Mouse (Mus musculus): Measurements from ENCODE around the gene Zdhhc3. TPM values are rescaled to one million over a fixed set of nuclear protein-coding genes. Genes with fewer than 3 reads are reported as not detected.
A peak's percentile ranks its signal among the peaks of the same experiment; 100 is the strongest.

Zdhhc3 gene
- polyA plus RNA-seq, 1 experiment from 2014 or later: 72.8 TPM

DNA sequence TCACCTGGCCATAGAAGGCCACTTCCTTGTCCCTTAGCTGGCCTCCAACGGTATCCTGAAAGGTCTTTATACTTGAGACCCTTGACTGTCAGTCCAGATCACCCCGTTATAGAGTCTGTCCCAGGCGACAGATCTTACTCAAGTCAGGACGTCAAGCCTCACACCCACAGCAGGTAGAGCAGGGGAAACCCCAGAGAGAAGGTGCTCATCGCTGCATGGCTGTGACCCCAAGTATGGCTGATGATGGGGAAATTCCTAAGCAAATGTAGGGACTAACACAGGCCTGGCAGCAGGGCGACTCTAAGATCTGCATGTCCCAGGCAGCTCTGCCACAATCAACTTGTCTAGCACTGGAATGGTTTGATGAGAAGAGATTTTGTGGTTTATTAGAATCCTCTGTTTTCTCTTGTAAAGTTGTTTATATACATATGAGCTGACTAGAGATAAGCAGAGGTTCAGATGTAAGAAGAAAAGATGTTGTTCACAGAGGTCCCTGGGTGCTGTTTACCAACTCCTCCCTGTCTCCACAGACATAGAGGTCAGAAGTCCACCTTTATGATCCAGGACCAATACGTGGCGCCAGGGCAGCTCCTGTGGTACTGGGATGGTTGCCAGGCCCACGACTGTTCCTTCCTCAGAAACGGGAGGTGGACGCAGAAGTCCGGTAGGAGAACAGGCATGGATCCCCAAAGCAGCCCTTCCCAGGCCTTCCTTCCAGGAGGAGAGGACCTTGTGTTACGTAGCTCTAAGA lies 81.3 kb downstream of the Zdhhc3 start:
- Histone ChIP-seq H3K36me3 (no peaks in the 10 kb centered on the region), H3K27ac (no peak overlapping the region), H3K4me3 (no peak overlapping the region), H3K27me3 (ENCODE audit: low read depth, poor library complexity, severe bottlenecking) (no peaks in the 10 kb centered on the region), H3K9me3 (replicated peaks) (no peaks in the 10 kb centered on the region), H3K4me1 (peaks cover 4% of the 10 kb centered on the region; the same call in 1 of the 2 replicates)
- WGBS: 85% methylated on average over 13 of the region's 13 CpGs
- no peak for DNase-seq (ENCODE audit: low spot score)

DNA sequence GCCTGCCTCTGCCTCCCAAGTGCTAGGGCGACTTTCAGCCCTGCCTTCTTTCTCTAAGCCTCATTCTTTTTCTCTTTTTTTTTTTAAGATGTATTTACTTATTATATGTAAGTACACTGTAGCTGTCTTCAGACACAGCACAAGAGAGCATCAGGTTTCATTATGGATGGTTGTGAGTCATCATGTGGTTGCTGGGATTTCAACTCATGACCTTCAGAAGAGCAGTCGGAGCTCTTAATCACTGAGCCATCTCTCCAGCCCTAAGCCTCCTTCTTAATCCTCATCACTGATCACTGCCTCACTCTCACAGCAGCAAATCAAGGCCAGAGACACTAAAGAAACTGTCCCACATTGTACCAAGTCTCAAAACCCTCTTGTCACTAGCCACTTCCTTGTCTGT lies 88.8 kb downstream of the Zdhhc3 start:
- H3K27me3 ChIP-seq (ENCODE audit: low read depth, poor library complexity, severe bottlenecking): no peaks in the 10 kb centered on the region
- H3K9me3 ChIP-seq (replicated peaks): no peaks in the 10 kb centered on the region
- no peak for DNase-seq (ENCODE audit: low spot score)
- WGBS: 87% methylated on average over 2 of the region's 2 CpGs
- H3K4me1 ChIP-seq: peaks cover 13% of the 10 kb centered on the region
- H3K36me3 ChIP-seq: no peaks in the 10 kb centered on the region
- H3K27ac ChIP-seq: no peak overlapping the region
- H3K4me3 ChIP-seq: no peak overlapping the region

DNA sequence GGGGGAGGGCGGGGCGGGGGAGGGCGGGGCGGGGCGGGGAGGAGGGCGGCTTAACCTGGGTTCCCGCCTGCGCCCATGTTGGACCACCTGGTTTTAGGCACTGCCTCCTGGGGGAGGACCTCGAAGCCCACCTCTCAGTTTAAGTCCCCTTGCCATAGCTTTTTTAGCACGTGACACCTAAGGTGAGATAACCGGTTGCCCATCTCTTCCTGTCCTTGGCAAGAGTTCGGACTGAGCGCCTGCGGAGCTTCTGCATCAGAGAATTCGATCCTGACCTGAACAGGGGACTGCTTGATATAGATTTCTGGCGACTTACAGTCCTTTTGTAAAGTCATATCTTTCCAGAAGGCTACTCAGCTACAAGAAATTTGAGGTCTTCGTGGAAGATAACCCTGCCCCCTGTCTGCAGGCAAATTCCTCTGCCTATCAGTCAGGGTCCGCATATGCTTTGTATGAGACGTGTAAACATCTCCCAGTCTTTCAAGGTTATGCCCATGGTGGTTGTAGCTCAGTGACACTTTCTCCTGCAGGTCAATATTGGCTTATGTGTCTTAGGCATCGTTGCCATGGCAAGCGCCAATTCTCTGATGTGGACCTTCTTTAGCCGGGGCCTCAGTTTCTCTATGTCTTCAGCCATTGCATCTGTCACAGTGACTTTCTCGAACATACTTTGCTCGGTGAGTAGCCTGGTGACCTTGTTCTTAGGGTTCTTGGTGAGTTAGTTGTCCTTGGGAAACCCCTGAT lies 91.2 kb downstream of the Zdhhc3 start:
- Histone ChIP-seq H3K36me3 (peaks cover 21% of the 10 kb centered on the region), H3K4me1 (peaks cover 13% of the 10 kb centered on the region), H3K9me3 (replicated peaks) (no peaks in the 10 kb centered on the region), H3K27me3 (ENCODE audit: low read depth, poor library complexity, severe bottlenecking) (no peaks in the 10 kb centered on the region), H3K27ac (peak overlapping the region; percentile 92), H3K4me3 (peak overlapping the region; percentile 68)
- WGBS: 45% methylated on average over 17 of the region's 24 CpGs
- no peak for DNase-seq (ENCODE audit: low spot score)

DNA sequence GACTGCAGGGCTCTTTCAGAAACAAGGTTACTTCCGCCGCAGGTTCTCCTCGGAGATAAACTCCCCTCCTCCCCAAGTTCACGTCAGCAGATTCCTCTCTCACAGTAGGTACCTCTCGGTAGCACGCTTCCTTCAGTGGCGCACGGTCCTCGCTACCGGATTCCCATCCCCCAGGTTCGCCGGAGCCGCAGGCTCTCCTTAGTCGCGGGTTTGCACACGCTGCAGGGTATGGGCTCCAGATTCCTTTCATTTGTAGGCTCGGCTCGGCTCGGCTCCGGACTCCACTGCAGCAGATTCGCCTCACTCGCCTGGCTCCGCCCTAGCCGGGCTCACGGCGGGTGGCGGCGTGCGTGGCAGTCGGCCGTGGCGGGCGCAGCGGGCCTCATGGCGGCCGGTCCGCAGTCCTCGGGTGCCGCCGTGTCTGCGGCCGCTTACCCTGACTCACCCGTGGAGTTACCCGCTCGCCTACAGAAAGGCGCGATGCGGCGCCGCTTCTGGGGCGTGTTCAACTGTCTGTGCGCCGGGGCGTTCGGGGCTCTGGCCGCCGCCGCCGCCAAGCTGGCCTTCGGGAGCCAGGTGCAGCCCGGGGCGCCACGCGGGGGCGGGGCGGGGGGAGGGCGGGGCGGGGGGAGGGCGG lies 91.9 kb downstream of the Zdhhc3 start, which contains the start of gene Tmem42:
Gene Tmem42 (plus strand): TSS at position 332 of the 637 bp plus-strand sequence.
- Histone ChIP-seq H3K27me3 (ENCODE audit: low read depth, poor library complexity, severe bottlenecking) (no peaks in the 10 kb centered on the region), H3K27ac (peak within 1 kb of the TSS; percentile 92), H3K36me3 (peaks cover 28% of the 10 kb centered on the region), H3K4me1 (peaks cover 13% of the 10 kb centered on the region), H3K9me3 (replicated peaks) (no peaks in the 10 kb centered on the region), H3K4me3 (peak within 1 kb of the TSS; percentile 68)
- under 1% methylated on average over 51 of the region's 69 CpGs for WGBS
- peak; percentile 89 for DNase-seq (ENCODE audit: low spot score)

Other genes starting within 250 kb of the Zdhhc3 start
- 66.4 and 82.5 TPM in 2 replicates for gene Zfp445, start 247.2 kb downstream of the Zdhhc3 start, polyA plus RNA-seq (2016; fragmentation: Nextera tagmentation; extraction: Ambion mirVana)
- 3.1 and 3.8 TPM in 2 replicates for gene Zkscan7, start 227.5 kb downstream of the Zdhhc3 start, polyA plus RNA-seq (2016; fragmentation: Nextera tagmentation; extraction: Ambion mirVana)
- gene Zfp105, start 190.1 kb downstream of the Zdhhc3 start, polyA plus RNA-seq (2016; fragmentation: Nextera tagmentation; extraction: Ambion mirVana): 31.7 and 35.7 TPM in 2 replicates
- 18.6 and 25.1 TPM in 2 replicates for gene 1110059G10Rik, start 162.2 kb downstream of the Zdhhc3 start, polyA plus RNA-seq (2016; fragmentation: Nextera tagmentation; extraction: Ambion mirVana)
- 83.2 and 95.1 TPM in 2 replicates for gene Kif15, start 162.2 kb downstream of the Zdhhc3 start, polyA plus RNA-seq (2016; fragmentation: Nextera tagmentation; extraction: Ambion mirVana)
- 9.6 and 13.3 TPM in 2 replicates for gene Tmem42, start 91.9 kb downstream of the Zdhhc3 start, polyA plus RNA-seq (2016; fragmentation: Nextera tagmentation; extraction: Ambion mirVana)
- gene Tgm4, start 78.5 kb downstream of the Zdhhc3 start, polyA plus RNA-seq (2016; fragmentation: Nextera tagmentation; extraction: Ambion mirVana): 0.56 and 0.64 TPM in 2 replicates
- 120 and 148 TPM in 2 replicates for gene Exosc7, start within 50 bp of the Zdhhc3 start, polyA plus RNA-seq (2016; fragmentation: Nextera tagmentation; extraction: Ambion mirVana)
- 0.20 TPM in 1 of 2 replicates, not detected in the other for gene Clec3b, start 37.7 kb upstream of the Zdhhc3 start, polyA plus RNA-seq (2016; fragmentation: Nextera tagmentation; extraction: Ambion mirVana)
- 2.8 and 3.5 TPM in 2 replicates for gene Cdcp1, start 102.8 kb upstream of the Zdhhc3 start, polyA plus RNA-seq (2016; fragmentation: Nextera tagmentation; extraction: Ambion mirVana)
- 4.2 and 4.9 TPM in 2 replicates for gene Tmem158, start 147.6 kb upstream of the Zdhhc3 start, polyA plus RNA-seq (2016; fragmentation: Nextera tagmentation; extraction: Ambion mirVana)

Measured in limb, embryonic 10.5 days (tissue).